Mouse (Mus musculus): Measurements from ENCODE around the gene Kdm1a. TPM values are rescaled to one million over a fixed set of nuclear protein-coding genes. Genes with fewer than 3 reads are reported as not detected.

Kdm1a gene
- polyA plus RNA-seq (2014; fragmentation: Nextera tagmentation; extraction: Ambion mirVana): 105 and 116 TPM in 2 replicates

DNA sequence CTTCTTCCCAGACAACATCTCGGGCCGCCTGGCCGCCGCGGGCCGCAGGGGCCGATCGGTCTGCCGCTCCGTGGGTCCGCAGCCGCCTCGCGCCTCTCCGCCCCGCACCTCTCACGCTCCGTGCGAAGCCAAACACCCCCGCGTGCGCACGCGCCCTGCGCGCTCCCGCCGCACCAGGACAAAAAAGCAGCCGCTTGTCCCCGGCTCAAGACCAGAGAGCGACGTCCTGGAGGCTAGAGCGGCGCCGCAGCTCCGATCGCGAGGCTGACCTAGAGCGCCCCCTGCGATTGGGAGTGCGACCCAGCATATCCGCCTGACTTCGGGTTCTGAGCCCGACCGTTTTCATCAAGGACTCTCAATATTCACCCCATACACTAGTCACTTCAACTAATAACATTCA is at the start of gene Kdm1a:
Gene Kdm1a, minus strand, starts transcription at position 156 of the 400 bp plus-strand sequence.
- WGBS: under 1% methylated on average over 39 of the region's 45 CpGs
- H3K9ac ChIP-seq (replicated peaks; ENCODE audit: low read length): peak within 1 kb of the TSS; percentile 100
- peak within 1 kb of the TSS; percentile 97 for H3K27ac ChIP-seq (replicated peaks; ENCODE audit: low read depth, low read length)
- DNase-seq (peak; percentile 99), ATAC-seq (ENCODE audit: low FRiP score, low TSS enrichment) (peak; percentile 84)
- H3K36me3 ChIP-seq (ENCODE audit: control insufficient read depth, insufficient read depth, low read length): no peaks in the 10 kb centered on the region
- H3K4me3 ChIP-seq (replicated peaks; ENCODE audit: low read depth, low read length): peak within 1 kb of the TSS; percentile 100
- H3K9me3 ChIP-seq (ENCODE audit: control insufficient read depth, low read length): no peaks in the 10 kb centered on the region
- peak within 1 kb of the TSS; percentile 60 for H3K4me2 ChIP-seq (ENCODE audit: low read length)
- no peaks in the 10 kb centered on the region for H3K27me3 ChIP-seq (ENCODE audit: control insufficient read depth, insufficient read depth, low read length)
- H3K4me1 ChIP-seq (ENCODE audit: control insufficient read depth, insufficient read depth, low read length): peaks cover 11% of the 10 kb centered on the region

DNA sequence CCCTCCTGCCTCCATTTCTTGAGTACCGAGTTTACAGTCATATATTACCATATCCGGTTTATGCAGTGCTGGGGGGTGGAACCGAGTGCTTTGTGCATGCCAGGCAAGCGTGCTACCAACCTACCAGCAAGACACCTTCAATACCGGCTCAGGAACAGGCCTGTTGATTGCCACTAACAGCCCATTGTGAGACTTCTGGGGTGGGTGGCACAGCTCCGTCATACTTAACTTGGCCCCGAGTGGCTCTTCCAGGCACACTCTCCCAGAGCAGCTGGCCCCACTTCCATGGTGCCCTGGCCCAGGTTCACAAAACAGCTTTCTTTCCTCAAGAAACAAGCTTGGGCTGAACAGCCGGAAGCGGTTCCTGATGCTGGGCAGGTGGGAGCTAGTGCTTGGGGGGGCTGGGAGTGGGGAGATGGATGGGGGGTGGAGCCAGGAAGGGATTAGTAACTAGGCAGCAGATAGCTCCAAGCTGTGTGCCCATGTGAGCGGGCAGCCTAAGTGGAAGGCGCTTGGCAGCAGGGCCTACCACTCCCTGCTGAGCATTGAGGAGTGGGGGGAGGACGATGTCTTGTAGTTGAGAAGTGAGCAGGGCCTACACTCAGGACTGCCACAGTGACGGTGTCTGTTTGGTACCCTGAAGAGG is 49.5 kb upstream of the Kdm1a start:
- Histone ChIP-seq H3K4me3 (replicated peaks; ENCODE audit: low read depth, low read length) (no peak overlapping the region), H3K4me2 (ENCODE audit: low read length) (no peak overlapping the region), H3K27me3 (ENCODE audit: control insufficient read depth, insufficient read depth, low read length) (no peaks in the 10 kb centered on the region), H3K9me3 (ENCODE audit: control insufficient read depth, low read length) (no peaks in the 10 kb centered on the region; the same call in 1 of the 2 replicates), H3K4me1 (ENCODE audit: control insufficient read depth, insufficient read depth, low read length) (peaks cover 22% of the 10 kb centered on the region), H3K9ac (replicated peaks; ENCODE audit: low read length) (0 out of 2 replicates have a peak overlapping the region, but pooled peaks have one; percentile 14), H3K36me3 (ENCODE audit: control insufficient read depth, insufficient read depth, low read length) (peaks cover 38% of the 10 kb centered on the region), H3K27ac (replicated peaks; ENCODE audit: low read depth, low read length) (peak overlapping the region; percentile 82)
- whole genome bisulfite sequencing: 44% methylated on average over 13 of the region's 13 CpGs
- DNase-seq (peak; percentile 76), ATAC-seq (ENCODE audit: low FRiP score, low TSS enrichment) (peak; percentile 70)

DNA sequence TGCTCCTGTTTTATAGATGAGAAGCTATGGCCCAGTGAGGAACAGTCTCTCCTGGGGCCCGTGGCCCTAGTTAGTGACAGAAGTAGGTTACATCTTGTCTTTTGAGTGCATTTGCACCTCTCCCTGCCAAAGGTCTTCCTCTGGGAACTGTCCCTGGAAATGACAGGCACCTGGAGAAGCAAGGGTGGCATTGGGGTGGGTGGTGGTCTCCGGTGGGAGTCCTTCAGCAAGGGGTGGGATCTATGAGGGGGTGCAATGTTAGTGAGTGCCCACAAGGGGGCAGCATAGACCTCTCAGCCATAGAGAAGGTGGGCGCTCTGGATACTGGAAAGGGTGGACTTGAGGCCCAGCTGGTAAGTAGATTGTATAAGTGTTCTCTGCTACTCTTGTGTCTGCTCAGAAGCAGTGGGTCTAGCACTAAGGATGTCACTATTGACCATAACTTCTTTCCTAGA is 48.9 kb upstream of the Kdm1a start:
- Histone ChIP-seq H3K4me2 (ENCODE audit: low read length) (no peak overlapping the region), H3K36me3 (ENCODE audit: control insufficient read depth, insufficient read depth, low read length) (peaks cover 32% of the 10 kb centered on the region), H3K9ac (replicated peaks; ENCODE audit: low read length) (no peak overlapping the region), H3K4me3 (replicated peaks; ENCODE audit: low read depth, low read length) (no peak overlapping the region), H3K9me3 (ENCODE audit: control insufficient read depth, low read length) (no peaks in the 10 kb centered on the region; the same call in 1 of the 2 replicates), H3K4me1 (ENCODE audit: control insufficient read depth, insufficient read depth, low read length) (peaks cover 22% of the 10 kb centered on the region), H3K27ac (replicated peaks; ENCODE audit: low read depth, low read length) (peak overlapping the region; percentile 82), H3K27me3 (ENCODE audit: control insufficient read depth, insufficient read depth, low read length) (no peaks in the 10 kb centered on the region)
- 64% methylated on average over 3 of the region's 3 CpGs for WGBS
- 0 out of 2 replicates have a peak, but pooled peaks have one; percentile 31 for ATAC-seq (ENCODE audit: low FRiP score, low TSS enrichment)
- peak; percentile 81 for DNase-seq

DNA sequence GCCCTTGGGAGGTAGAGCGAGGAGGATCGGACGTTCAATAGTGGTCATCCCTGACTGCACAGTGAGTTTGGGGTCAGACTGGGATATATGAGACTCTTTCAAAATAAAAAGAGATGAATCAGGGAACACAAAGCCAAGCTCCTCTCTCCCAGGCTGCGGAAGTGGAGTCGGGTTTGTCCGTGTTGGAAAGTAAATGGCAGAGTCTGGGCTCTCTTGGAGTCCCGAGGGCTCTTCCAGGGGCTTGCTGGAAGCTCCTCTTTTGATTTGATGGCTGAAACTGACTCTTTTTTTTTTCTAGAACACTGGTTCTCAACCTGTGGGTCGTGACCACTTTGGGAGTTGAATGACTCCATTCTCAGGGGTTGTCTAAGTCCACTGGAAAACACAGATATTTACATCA is 47.7 kb upstream of the Kdm1a start:
- ATAC-seq (ENCODE audit: low FRiP score, low TSS enrichment) (no peak), DNase-seq (no peak)
- Histone ChIP-seq H3K4me1 (ENCODE audit: control insufficient read depth, insufficient read depth, low read length) (peaks cover 22% of the 10 kb centered on the region), H3K9me3 (ENCODE audit: control insufficient read depth, low read length) (no peaks in the 10 kb centered on the region; the same call in 1 of the 2 replicates), H3K4me2 (ENCODE audit: low read length) (no peak overlapping the region), H3K36me3 (ENCODE audit: control insufficient read depth, insufficient read depth, low read length) (peaks cover 21% of the 10 kb centered on the region), H3K9ac (replicated peaks; ENCODE audit: low read length) (no peak overlapping the region), H3K27me3 (ENCODE audit: control insufficient read depth, insufficient read depth, low read length) (no peaks in the 10 kb centered on the region), H3K27ac (replicated peaks; ENCODE audit: low read depth, low read length) (0 out of 2 replicates have a peak overlapping the region, but pooled peaks have one; percentile 8), H3K4me3 (replicated peaks; ENCODE audit: low read depth, low read length) (no peak overlapping the region)
- 70% methylated on average over 8 of the region's 8 CpGs for WGBS

DNA sequence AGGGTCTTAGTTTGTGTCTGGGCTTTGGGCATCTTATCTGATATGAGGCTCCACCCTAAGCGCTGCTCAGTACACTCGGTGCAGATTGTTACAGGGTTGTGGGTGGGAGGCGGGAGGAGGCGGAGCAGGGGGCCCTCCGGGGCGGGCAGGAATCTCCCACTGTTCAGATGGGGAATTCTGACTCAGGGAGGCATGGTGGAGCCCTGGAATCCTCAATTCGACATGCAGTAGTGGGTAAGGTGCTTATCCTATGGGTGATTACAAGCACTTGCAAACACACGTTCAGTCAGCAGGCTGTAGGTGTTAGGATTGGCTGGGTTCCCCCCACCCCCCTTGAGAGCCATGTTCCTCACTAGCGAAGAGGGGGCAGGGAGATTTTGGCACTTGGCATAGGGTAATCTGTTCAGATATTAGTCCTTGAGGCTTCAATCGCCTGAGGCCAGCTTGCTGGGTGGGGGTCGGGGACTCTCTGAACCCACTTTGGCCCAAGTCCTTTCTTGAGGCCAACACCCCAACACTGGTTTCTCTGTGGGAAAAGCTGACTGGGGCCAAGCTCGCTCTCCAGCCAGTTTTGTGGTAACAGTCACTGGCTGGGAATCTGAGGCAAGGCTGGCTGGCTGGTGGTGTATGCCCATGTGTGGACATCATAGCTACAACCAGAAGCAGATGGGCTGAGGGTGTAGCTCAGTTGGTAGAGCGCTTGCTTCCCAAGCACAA is 47.1 kb upstream of the Kdm1a start:
- Histone ChIP-seq H3K9ac (replicated peaks; ENCODE audit: low read length) (0 out of 2 replicates have a peak overlapping the region, but pooled peaks have one; percentile 6), H3K9me3 (ENCODE audit: control insufficient read depth, low read length) (no peaks in the 10 kb centered on the region; the same call in 1 of the 2 replicates), H3K27me3 (ENCODE audit: control insufficient read depth, insufficient read depth, low read length) (no peaks in the 10 kb centered on the region), H3K4me3 (replicated peaks; ENCODE audit: low read depth, low read length) (no peak overlapping the region), H3K4me1 (ENCODE audit: control insufficient read depth, insufficient read depth, low read length) (peaks cover 22% of the 10 kb centered on the region), H3K27ac (replicated peaks; ENCODE audit: low read depth, low read length) (0 out of 2 replicates have a peak overlapping the region, but pooled peaks have one; percentile 8), H3K36me3 (ENCODE audit: control insufficient read depth, insufficient read depth, low read length) (peaks cover 14% of the 10 kb centered on the region), H3K4me2 (ENCODE audit: low read length) (no peak overlapping the region)
- peak; percentile 17 for DNase-seq
- no peak for ATAC-seq (ENCODE audit: low FRiP score, low TSS enrichment)
- 35% methylated on average over 13 of the region's 13 CpGs for WGBS

DNA sequence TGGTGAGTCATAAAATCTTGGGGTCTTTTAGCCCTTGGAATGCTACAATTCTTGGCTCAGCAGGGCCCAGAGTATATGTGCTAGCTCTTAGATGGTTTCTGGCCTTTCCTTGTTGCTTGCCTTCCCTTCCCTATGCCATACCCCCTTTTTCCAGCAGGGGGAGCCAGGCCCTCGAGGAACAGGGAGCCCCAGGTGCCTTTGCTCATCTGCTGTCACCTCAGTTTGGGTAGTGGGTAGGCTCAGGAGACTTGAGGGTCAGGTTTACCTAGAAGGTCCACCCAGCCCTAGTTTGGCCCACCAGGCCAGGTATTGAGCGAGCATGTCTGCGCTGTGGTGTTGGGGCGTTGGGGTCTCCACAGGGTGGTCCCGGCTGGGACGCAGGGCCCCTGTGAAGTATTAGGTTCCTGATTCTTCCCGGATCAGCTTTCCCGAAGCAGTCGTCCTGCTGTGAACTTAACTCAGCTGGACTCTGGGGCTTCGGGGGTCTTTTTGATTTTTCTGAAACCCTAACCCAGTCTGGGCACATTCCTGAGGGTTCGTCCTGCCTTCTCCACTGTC is 46.5 kb upstream of the Kdm1a start:
- Histone ChIP-seq H3K27me3 (ENCODE audit: control insufficient read depth, insufficient read depth, low read length) (no peaks in the 10 kb centered on the region), H3K4me2 (ENCODE audit: low read length) (no peak overlapping the region), H3K4me3 (replicated peaks; ENCODE audit: low read depth, low read length) (no peak overlapping the region), H3K27ac (replicated peaks; ENCODE audit: low read depth, low read length) (0 out of 2 replicates have a peak overlapping the region, but pooled peaks have one; percentile 8), H3K9ac (replicated peaks; ENCODE audit: low read length) (0 out of 2 replicates have a peak overlapping the region, but pooled peaks have one; percentile 6), H3K9me3 (ENCODE audit: control insufficient read depth, low read length) (no peaks in the 10 kb centered on the region; the same call in 1 of the 2 replicates), H3K36me3 (ENCODE audit: control insufficient read depth, insufficient read depth, low read length) (peaks cover 8% of the 10 kb centered on the region), H3K4me1 (ENCODE audit: control insufficient read depth, insufficient read depth, low read length) (peaks cover 22% of the 10 kb centered on the region)
- DNase-seq (peak; percentile 87), ATAC-seq (ENCODE audit: low FRiP score, low TSS enrichment) (no peak)
- WGBS: 14% methylated on average over 11 of the region's 11 CpGs

DNA sequence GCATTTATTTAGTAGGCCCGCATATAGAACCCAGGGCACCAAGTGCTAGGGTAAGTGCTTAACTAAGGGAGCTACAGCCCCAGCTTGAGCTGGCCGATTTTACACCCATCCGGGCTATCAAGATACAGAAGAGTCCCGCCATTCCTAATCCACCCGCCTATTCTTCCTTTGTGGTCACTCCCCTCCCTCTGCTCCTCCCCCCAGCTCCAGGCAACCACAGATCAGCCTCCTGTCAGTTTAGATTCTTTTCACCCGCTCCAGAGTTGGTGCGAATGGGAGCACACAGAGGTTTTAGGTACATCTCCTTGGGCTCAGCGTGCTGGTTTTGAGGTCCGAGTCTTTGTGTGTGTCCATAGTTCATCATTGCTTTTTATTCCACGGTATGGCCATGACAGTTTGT is 36.4 kb upstream of the Kdm1a start:
- under 1% methylated on average over 10 of the region's 10 CpGs for WGBS
- Histone ChIP-seq H3K4me2 (ENCODE audit: low read length) (peak overlapping the region; percentile 35), H3K9me3 (ENCODE audit: control insufficient read depth, low read length) (no peaks in the 10 kb centered on the region), H3K36me3 (ENCODE audit: control insufficient read depth, insufficient read depth, low read length) (no peaks in the 10 kb centered on the region), H3K27me3 (ENCODE audit: control insufficient read depth, insufficient read depth, low read length) (peaks cover 16% of the 10 kb centered on the region; the same call in 1 of the 2 replicates), H3K4me1 (ENCODE audit: control insufficient read depth, insufficient read depth, low read length) (peaks cover 12% of the 10 kb centered on the region; the same call in 1 of the 2 replicates), H3K4me3 (replicated peaks; ENCODE audit: low read depth, low read length) (0 out of 2 replicates have a peak overlapping the region, but pooled peaks have one; percentile 3), H3K9ac (replicated peaks; ENCODE audit: low read length) (no peak overlapping the region; the same call in 1 of the 2 replicates), H3K27ac (replicated peaks; ENCODE audit: low read depth, low read length) (no peak overlapping the region)
- no peak for ATAC-seq (ENCODE audit: low FRiP score, low TSS enrichment)
- DNase-seq: peak; percentile 75

DNA sequence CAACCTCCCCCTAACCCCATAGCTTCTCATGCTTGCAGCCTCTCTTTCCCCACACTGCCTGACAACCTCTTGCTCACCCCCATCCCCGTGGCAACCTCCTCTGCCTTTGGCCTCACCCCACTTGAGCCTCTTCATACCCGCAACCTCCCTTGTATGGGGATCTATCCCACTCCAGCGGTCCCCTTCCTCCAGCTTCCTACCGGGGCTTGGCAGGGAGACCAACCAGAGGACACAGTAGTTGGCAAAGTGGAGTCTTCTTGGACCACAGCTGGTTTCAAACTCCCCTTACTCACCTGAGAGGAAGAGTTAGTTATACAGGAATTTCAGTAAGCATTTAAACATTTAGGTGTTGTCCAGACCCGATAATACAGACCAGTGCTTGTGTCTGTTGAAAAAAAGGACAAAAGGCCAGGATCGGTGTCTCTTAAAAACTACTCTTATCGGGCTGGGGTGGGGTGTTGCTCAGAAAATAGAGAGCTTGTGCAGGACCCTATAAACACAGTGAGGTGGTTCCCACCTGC is 35.8 kb upstream of the Kdm1a start:
- Histone ChIP-seq H3K9me3 (ENCODE audit: control insufficient read depth, low read length) (no peaks in the 10 kb centered on the region), H3K4me2 (ENCODE audit: low read length) (peak overlapping the region; percentile 76), H3K4me3 (replicated peaks; ENCODE audit: low read depth, low read length) (no peak overlapping the region), H3K27me3 (ENCODE audit: control insufficient read depth, insufficient read depth, low read length) (peaks cover 16% of the 10 kb centered on the region; the same call in 1 of the 2 replicates), H3K4me1 (ENCODE audit: control insufficient read depth, insufficient read depth, low read length) (peaks cover 12% of the 10 kb centered on the region; the same call in 1 of the 2 replicates), H3K9ac (replicated peaks; ENCODE audit: low read length) (peak overlapping the region; percentile 61; the same call in 1 of the 2 replicates), H3K36me3 (ENCODE audit: control insufficient read depth, insufficient read depth, low read length) (no peaks in the 10 kb centered on the region), H3K27ac (replicated peaks; ENCODE audit: low read depth, low read length) (no peak overlapping the region)
- ATAC-seq (ENCODE audit: low FRiP score, low TSS enrichment) (no peak), DNase-seq (peak; percentile 17)
- 17% methylated on average over 7 of the region's 7 CpGs for WGBS
